Mouse (Mus musculus) liver, embryonic 14.5 days (tissue): ENCODE data around the gene Myt1l. TPM values are rescaled to one million over a fixed set of nuclear protein-coding genes. Genes with fewer than 3 reads are reported as not detected.

Experiments
- ATAC-seq: fragments of 200-750 bp; cut with Nextera tagmentation; 2 replicates; pipeline ENCODE4 v1.8.0; 2017; ENCODE audit warnings: moderate number of reproducible peaks, mild to moderate bottlenecking, moderate library complexity; ENCODE audit not compliant: insufficient read depth
- DNase-seq, 3 experiments: peaks; one replicate each; pipeline ENCODE4 v3.0.0-alpha.2; 2012 to 2013; ENCODE audit warnings: low read depth in 3 of 3, low spot score in 3 of 3
- H3K27ac ChIP-seq: fragments of 300-500 bp; sonication (generic); 2 replicates; pipeline ENCODE4 v1.5.1; 2014; ENCODE audit warnings: moderate library complexity, mild to moderate bottlenecking, control low read depth, inconsistent platforms
- H3K27me3 ChIP-seq: fragments of 300-500 bp; sonication (generic); 2 replicates; pipeline ENCODE4 v1.6.1; 2014; ENCODE audit warnings: mild to moderate bottlenecking, low read length, moderate library complexity; ENCODE audit not compliant: control insufficient read depth, insufficient read depth
- H3K36me3 ChIP-seq: fragments of 300-500 bp; sonication (generic); replicated peaks from 2 replicates; pipeline ENCODE4 v1.6.1; 2014; ENCODE audit warnings: low read depth; ENCODE audit not compliant: control insufficient read depth, insufficient read depth
- H3K4me1 ChIP-seq, 2 experiments: fragments of 200-500 bp in 1 of 2; fragments of 300-500 bp in 1 of 2; sonication (generic) in 1 of 2; replicated peaks; 2 replicates each; pipeline ENCODE4 v1.6.1; 2012 to 2014; ENCODE audit warnings: antibody characterized with exemption in 1 of 2, inconsistent platforms in 1 of 2, low read length in 1 of 2; ENCODE audit not compliant: control insufficient read depth in 2 of 2, insufficient read depth in 2 of 2
- H3K4me2 ChIP-seq: fragments of 300-500 bp; sonication (generic); 2 replicates; pipeline ENCODE4 v1.6.1; 2014; ENCODE audit warnings: low read depth, mild to moderate bottlenecking, control low read depth, moderate library complexity
- H3K4me3 ChIP-seq, 2 experiments: fragments of 200-500 bp in 1 of 2; fragments of 300-500 bp in 1 of 2; sonication (generic) in 1 of 2; 2 replicates each; pipeline ENCODE4 v1.5.1; 2012 to 2014; ENCODE audit warnings: low read depth in 2 of 2, low read length in 2 of 2, mild to moderate bottlenecking in 2 of 2, control low read depth in 1 of 2, inconsistent platforms in 1 of 2, moderate library complexity in 1 of 2; ENCODE audit not compliant: insufficient read depth in 1 of 2
- H3K9ac ChIP-seq: fragments of 300-500 bp; sonication (generic); replicated peaks from 2 replicates; pipeline ENCODE4 v1.6.1; 2014; ENCODE audit warnings: mild to moderate bottlenecking, control low read depth, moderate library complexity
- H3K9me3 ChIP-seq: fragments of 300-500 bp; sonication (generic); 2 replicates; pipeline ENCODE4 v1.6.1; 2016; ENCODE audit warnings: low read length, mixed read lengths; ENCODE audit not compliant: control insufficient read depth
- CTCF ChIP-seq: IDR thresholded peaks from 2 replicates; pipeline ENCODE4 v1.5.1; 2016; ENCODE audit warnings: antibody characterized with exemption, low read depth, control low read depth
- EP300 ChIP-seq: IDR thresholded peaks from 2 replicates; pipeline ENCODE4 v1.6.1; 2016; ENCODE audit warnings: antibody characterized with exemption, low read depth
- WGBS: fragments of 180-500 bp; shearing (Covaris S2); extraction: QIAGEN DNeasy Blood & Tissue Kit; methylation state at CpG from one replicate; pipeline ENCODE4 v1.1.7; 2014; ENCODE audit not compliant: insufficient replicate concordance; 5-methylcytosine and 5-hydroxymethylcytosine counted together
- polyA plus RNA-seq, 2 experiments: library from polyadenylated mRNA; depleted of rRNA in 1 of 2; stranded (reverse) in 1 of 2; unstranded in 1 of 2; fragments of >200 nt; fragmentation: Nextera tagmentation in 1 of 2; extraction: Ambion mirVana in 1 of 2; gene quantifications; 2 replicates each; pipeline versions ENCODE4 v1.2.1 to v1.2.3; 2012 to 2014

The Myt1l gene
- polyA plus RNA-seq, 2 experiments: not detected

DNA sequence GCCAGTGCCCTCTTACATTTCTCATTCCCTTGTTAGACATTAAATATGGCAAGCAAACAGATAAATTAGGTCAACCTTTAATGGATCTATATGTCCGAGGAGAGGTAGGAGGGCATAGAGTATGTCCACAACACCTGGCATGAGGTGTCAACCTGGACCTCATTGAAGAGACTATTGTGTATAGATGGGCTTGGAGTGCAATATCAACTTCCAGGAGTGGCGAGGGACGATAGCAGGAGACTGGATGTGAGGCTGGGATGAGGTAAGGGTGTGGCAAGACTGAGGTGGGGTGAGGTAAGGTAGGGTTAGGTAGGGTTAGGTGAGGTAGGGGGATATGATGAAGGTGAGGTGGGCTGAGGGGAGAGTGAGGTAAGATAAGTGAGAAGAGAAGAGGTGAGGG lies 171.8 kb downstream of the Myt1l start:
- no peak for TF ChIP-seq CTCF
- TF ChIP-seq EP300: no peak
- H3K27me3 ChIP-seq: no peaks in the 10 kb centered on the region
- no peak overlapping the region for H3K9ac ChIP-seq
- H3K4me3 ChIP-seq: no peak overlapping the region
- no peaks in the 10 kb centered on the region for H3K4me1 ChIP-seq
- no peak for ATAC-seq
- H3K9me3 ChIP-seq: no peaks in the 10 kb centered on the region
- H3K4me2 ChIP-seq: no peak overlapping the region
- no peak overlapping the region for H3K27ac ChIP-seq
- H3K36me3 ChIP-seq: no peaks in the 10 kb centered on the region
- 53% methylated on average over 3 of the region's 3 CpGs for WGBS
- DNase-seq: no peak

DNA sequence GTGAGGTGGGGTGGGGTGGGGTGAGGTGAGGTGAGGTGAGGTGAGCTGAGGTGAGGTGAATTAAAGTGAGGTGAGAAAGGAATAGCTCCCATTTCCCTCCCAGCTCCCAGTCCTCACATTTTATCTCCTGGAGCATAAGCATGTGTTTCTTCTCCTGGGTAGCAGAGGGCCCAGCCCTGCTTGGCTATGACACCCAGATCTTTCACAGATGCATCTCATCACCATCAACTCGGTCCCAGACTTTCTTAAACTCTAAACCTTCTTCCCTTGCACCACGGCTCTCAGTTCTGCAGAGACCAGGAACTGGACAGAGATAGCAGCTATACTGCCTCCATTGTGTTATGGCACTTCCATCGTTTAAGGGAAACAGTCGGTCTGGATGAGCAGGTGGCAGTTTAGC lies 172.9 kb downstream of the Myt1l start:
- ATAC-seq (no peak), DNase-seq (no peak)
- H3K27me3 ChIP-seq: no peaks in the 10 kb centered on the region
- TF ChIP-seq EP300 (no peak), CTCF (no peak)
- no peak overlapping the region for H3K4me2 ChIP-seq
- no peak overlapping the region for H3K4me3 ChIP-seq
- H3K27ac ChIP-seq: no peak overlapping the region
- WGBS: 40% methylated on average over 4 of the region's 4 CpGs
- H3K9ac ChIP-seq: no peak overlapping the region
- H3K9me3 ChIP-seq: no peaks in the 10 kb centered on the region
- H3K36me3 ChIP-seq: no peaks in the 10 kb centered on the region
- no peaks in the 10 kb centered on the region for H3K4me1 ChIP-seq

DNA sequence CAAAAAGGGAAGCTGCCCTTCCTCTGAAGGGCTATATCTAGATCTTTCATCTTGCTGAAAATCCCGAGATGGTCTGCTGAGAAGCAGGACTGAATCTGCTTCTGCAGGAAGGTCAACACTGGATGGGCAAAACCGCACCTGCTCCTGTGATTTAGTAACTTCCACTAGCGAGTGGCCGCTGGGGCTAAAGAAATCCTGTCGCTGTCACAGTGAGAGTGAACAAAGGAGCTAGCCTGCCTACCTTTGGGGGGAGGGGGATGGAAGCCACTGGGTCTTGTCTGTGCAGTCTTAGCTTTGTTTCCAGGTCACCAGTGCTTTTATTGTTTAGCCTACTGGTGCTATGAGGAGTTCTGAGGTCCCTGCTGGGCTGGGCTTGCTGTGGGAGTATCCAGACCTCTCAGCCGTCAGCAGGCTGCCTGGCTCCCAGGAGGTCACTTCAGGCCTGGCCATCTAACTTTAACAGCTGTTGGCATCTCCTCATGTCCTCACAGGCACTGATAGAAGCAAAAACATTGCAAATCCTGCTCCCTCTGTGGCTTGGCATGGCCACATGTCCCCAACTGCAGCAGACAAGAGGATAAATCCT lies 173.6 kb downstream of the Myt1l start:
- 25% methylated on average over 6 of the region's 6 CpGs for WGBS
- Histone ChIP-seq H3K4me1 (no peaks in the 10 kb centered on the region), H3K27me3 (no peaks in the 10 kb centered on the region), H3K9me3 (no peaks in the 10 kb centered on the region), H3K4me3 (no peak overlapping the region), H3K4me2 (no peak overlapping the region), H3K9ac (no peak overlapping the region), H3K27ac (no peak overlapping the region), H3K36me3 (no peaks in the 10 kb centered on the region)
- ATAC-seq: no peak
- no peak for TF ChIP-seq CTCF
- TF ChIP-seq EP300: no peak
- DNase-seq: no peak

DNA sequence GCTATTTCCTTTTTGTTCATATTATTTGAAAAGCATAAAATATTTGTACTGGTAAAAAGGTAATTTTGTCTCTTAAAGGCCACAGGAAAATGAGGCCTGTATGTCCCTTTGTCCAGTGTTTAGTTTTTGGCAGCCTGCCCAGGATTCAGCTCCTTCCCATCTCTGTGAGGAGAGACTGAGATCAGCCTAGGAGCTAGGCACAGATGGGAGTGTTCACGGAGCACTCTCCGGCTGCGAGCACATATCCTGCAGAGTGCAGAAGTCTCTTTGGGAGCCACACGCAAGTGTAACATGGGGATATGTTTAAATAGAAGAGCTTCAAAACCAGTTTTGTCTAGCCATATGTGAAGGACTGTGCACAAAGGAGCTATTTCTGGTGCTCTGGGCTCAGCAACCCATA lies 174.4 kb downstream of the Myt1l start:
- no peak for DNase-seq
- WGBS: 66% methylated on average over 4 of the region's 4 CpGs
- Histone ChIP-seq H3K4me3 (no peak overlapping the region), H3K4me1 (no peaks in the 10 kb centered on the region), H3K9me3 (no peaks in the 10 kb centered on the region), H3K27me3 (no peaks in the 10 kb centered on the region), H3K9ac (no peak overlapping the region), H3K36me3 (no peaks in the 10 kb centered on the region), H3K27ac (no peak overlapping the region), H3K4me2 (no peak overlapping the region)
- TF ChIP-seq EP300 (no peak), CTCF (no peak)
- no peak for ATAC-seq

DNA sequence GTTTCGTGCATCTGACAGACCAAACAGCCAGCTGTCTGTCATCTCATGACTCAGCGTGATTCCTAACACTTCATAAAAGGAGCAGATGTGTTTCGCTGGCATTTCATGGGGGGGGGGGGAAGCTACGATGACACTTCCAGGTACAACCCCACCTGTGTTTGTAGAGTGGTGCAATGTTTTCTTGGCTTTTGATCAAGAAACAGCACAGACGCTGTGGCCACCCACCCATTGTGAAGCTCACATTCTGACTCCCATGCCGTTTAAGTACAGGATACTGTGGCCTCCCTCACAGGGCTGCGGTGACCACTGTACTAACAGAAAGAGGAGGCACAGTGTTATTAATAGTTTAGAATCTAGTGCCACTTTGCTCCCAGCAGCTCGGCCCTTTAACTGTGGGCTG lies 175.4 kb downstream of the Myt1l start:
- no peaks in the 10 kb centered on the region for H3K4me1 ChIP-seq
- H3K36me3 ChIP-seq: no peaks in the 10 kb centered on the region
- no peaks in the 10 kb centered on the region for H3K27me3 ChIP-seq
- ATAC-seq (no peak), DNase-seq (no peak)
- no peak overlapping the region for H3K27ac ChIP-seq
- no peaks in the 10 kb centered on the region for H3K9me3 ChIP-seq
- no peak overlapping the region for H3K4me2 ChIP-seq
- 38% methylated on average over 8 of the region's 8 CpGs for WGBS
- TF ChIP-seq CTCF (no peak), EP300 (no peak)
- H3K9ac ChIP-seq: no peak overlapping the region
- H3K4me3 ChIP-seq: no peak overlapping the region
